Mouse (Mus musculus): ENCODE data around the gene Nemp1. TPM values are rescaled to one million over a fixed set of nuclear protein-coding genes. Genes with fewer than 3 reads are reported as not detected.

Gene Nemp1
- polyA plus RNA-seq, 1 experiment from 2014 or later, result 7.8 TPM

DNA sequence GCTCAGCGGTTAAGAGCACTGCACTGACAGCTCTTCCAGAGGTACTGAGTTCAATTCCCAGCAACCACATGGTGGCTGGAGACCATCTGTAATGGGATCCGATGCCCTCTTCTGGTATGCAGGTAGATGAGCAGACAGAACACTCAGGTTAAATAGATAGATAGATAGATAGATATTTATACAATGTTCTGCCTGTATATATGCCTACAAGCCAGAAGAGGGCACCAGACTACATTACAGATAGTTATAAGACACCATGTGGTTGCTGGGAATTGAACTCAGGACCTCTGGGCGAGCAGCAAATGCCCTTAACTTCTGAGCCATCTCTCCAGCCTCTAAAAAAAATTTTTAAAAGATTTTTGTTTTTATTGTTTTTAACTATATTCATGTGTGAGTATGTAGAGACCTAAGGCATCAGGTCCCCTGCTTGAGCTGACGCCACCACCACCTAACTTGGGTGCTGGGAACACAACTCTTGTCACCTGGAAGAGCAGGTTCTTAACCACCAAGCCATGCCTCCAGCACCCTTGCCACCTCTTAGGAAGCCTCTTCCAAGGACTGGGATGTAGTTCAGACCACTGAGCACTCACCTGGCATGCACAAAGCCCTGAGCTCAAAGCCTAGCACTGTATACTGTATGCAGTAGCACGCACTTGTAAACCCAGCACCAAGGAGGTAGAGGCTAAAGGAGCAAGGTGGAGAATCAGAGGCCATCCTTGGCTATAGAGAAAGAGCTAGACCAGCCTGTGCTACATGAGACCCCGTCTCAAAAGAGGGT is 43.1 kb upstream of the Nemp1 start:
- no peak for ATAC-seq (replicated peaks; ENCODE audit: insufficient number of reproducible peaks, insufficient read depth, low FRiP score, low read depth)
- H3K4me3 ChIP-seq, result no peak overlapping the region
- no peaks in the 10 kb centered on the region for H3K9me3 ChIP-seq (replicated peaks)
- no peaks in the 10 kb centered on the region for H3K36me3 ChIP-seq
- H3K27ac ChIP-seq, result no peak overlapping the region
- peaks cover 26% of the 10 kb centered on the region for H3K4me1 ChIP-seq (replicated peaks)
- WGBS, result 89% methylated on average over 6 of the region's 6 CpGs
- no peak overlapping the region for H3K9ac ChIP-seq
- H3K27me3 ChIP-seq, result peaks cover 2% of the 10 kb centered on the region; the same call in 1 of the 2 replicates
- no peak overlapping the region for H3K4me2 ChIP-seq

DNA sequence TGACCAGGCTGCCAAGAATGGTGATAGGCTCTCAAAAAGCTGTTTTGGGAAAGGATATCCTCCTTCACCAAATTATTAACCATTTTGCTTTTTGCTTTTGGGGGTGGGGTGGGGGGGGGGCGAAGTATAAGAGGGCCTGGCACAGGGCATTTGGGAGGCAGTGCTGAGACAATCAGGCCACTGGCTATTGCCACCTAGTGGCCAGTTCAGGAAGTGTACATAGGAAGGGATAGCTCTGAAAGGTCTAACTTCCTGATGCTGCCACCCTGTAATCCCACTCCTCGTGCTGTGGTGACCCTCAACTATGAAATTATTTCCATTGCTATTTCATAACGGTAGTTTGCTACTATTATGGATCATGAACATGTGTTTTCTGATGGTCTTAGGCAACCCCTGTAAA is 40.3 kb upstream of the Nemp1 start:
- 93% methylated on average over 3 of the region's 3 CpGs for WGBS
- no peak for ATAC-seq (replicated peaks; ENCODE audit: insufficient number of reproducible peaks, insufficient read depth, low FRiP score, low read depth)

DNA sequence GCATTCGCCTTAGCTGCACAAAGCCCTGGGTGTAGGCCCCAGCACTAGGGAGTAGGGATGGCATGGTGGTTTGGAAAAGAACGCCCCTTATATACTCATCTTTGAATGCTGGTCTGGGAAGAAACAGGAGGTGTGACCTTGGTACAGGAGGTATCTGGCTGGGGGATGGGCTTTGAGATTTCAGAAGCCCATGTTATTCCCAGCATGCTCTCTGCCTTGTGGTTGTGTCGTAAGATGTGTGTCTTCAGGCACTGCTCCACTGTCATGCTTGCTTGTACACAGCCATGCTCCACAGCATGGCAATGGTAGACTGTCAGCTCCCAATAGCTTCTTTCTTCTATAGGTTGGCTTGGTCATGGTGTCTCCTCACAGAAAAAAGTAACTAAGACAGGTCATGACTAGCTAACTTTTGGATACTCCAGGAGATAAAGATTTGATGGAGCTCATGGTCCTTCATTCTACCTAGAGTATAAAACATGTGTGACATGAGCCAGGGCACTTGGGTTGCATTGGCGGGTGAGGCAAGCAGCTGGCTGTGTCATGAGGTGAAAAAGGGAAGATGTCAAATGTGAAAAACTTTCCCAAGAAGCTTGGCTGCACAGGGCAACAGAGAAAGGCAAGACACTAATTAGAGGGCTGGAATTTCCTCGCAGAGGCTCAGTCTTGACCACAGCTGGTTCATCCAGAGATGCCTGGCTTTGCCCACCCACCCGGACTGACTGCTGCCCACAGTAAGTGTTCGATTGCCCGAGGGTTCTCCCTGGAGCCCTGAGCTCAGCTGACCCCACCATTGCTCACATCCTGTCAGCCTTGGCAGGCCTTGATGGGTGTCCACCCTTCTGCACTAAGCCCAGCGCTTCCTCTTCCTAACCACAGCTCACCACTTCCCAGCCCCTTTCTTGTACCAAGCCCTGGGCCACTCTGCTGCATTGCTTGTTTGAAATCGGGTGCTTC is 35.2 kb upstream of the Nemp1 start:
- no peak overlapping the region for H3K4me2 ChIP-seq
- H3K4me3 ChIP-seq, result no peak overlapping the region
- no peak for ATAC-seq (replicated peaks; ENCODE audit: insufficient number of reproducible peaks, insufficient read depth, low FRiP score, low read depth)
- H3K27me3 ChIP-seq, result no peaks in the 10 kb centered on the region
- H3K4me1 ChIP-seq (replicated peaks), result no peaks in the 10 kb centered on the region
- no peak overlapping the region for H3K9ac ChIP-seq
- 76% methylated on average over 10 of the region's 10 CpGs for WGBS
- no peaks in the 10 kb centered on the region for H3K36me3 ChIP-seq
- no peak overlapping the region for H3K27ac ChIP-seq
- no peaks in the 10 kb centered on the region for H3K9me3 ChIP-seq (replicated peaks)

More for the DNA sequence above, 40.3 kb upstream of the Nemp1 start:
- no peak overlapping the region for H3K9ac ChIP-seq
- no peaks in the 10 kb centered on the region for H3K9me3 ChIP-seq (replicated peaks)
- no peaks in the 10 kb centered on the region for H3K27me3 ChIP-seq
- H3K27ac ChIP-seq, result no peak overlapping the region
- H3K4me1 ChIP-seq (replicated peaks), result peaks cover 6% of the 10 kb centered on the region; the same call in 1 of the 2 replicates
- no peak overlapping the region for H3K4me3 ChIP-seq
- H3K36me3 ChIP-seq, result no peaks in the 10 kb centered on the region
- H3K4me2 ChIP-seq, result no peak overlapping the region

DNA sequence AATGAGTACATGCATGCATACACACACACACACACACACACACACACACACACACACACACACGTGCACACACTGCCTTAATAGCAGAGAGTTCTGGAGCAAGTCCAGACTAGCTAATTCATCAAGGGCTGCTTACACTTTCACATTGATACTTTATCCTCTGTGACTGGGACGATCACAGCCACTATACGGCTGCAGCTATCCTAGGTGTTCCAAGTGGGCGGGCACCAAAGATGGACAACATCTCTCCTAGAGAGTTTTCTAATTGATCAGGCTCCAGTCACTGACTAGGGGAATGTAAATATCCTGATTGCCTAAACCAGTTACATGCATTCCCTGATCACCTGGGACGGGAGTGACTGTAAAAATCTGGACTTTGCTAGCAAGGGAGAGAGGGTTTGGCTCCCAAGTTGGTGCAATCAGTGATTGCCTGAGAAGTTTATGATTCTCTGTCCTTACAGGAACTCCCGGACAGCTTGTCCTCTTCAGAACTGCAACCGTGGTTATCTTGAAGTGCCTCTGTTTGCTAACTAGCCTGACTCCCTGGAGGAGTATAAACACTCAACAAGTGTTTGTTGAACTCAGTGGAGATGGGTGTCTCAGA is 33.9 kb upstream of the Nemp1 start:
- H3K4me3 ChIP-seq, result no peak overlapping the region
- no peak for ATAC-seq (replicated peaks; ENCODE audit: insufficient number of reproducible peaks, insufficient read depth, low FRiP score, low read depth)
- no peak overlapping the region for H3K9ac ChIP-seq
- H3K36me3 ChIP-seq, result no peaks in the 10 kb centered on the region
- H3K9me3 ChIP-seq (replicated peaks), result no peaks in the 10 kb centered on the region
- peaks cover 2% of the 10 kb centered on the region; the same call in 1 of the 2 replicates for H3K4me1 ChIP-seq (replicated peaks)
- H3K27me3 ChIP-seq, result no peaks in the 10 kb centered on the region
- H3K27ac ChIP-seq, result no peak overlapping the region
- H3K4me2 ChIP-seq, result no peak overlapping the region
- WGBS, result 46% methylated on average over 7 of the region's 7 CpGs

DNA sequence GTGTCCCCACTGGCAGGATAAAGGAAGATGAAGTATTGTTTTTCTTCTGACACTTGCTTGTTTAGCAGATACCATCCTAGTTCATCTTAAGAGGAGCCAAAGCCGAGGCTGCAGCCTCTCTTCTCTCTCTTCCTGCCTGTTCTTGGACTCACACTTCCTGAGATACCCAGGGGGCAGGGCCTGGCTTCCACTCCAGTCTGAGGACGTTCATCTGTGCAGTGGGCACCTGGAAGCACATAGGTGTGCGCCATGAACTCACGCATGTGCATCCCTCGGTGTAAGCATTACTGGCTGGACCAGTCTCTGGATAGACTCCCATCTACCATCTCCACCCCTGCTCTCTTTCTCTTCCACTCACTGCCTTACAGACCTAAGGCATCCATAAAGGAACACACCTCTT is 26.3 kb upstream of the Nemp1 start:
- ATAC-seq (replicated peaks; ENCODE audit: insufficient number of reproducible peaks, insufficient read depth, low FRiP score, low read depth), result no peak
- no peak overlapping the region for H3K4me2 ChIP-seq
- 55% methylated on average over 5 of the region's 5 CpGs for WGBS
- H3K9me3 ChIP-seq (replicated peaks), result no peaks in the 10 kb centered on the region
- H3K27ac ChIP-seq, result no peak overlapping the region
- no peaks in the 10 kb centered on the region for H3K36me3 ChIP-seq
- no peaks in the 10 kb centered on the region for H3K27me3 ChIP-seq
- H3K4me3 ChIP-seq, result no peak overlapping the region
- H3K4me1 ChIP-seq (replicated peaks), result peaks cover 22% of the 10 kb centered on the region
- H3K9ac ChIP-seq, result no peak overlapping the region

DNA sequence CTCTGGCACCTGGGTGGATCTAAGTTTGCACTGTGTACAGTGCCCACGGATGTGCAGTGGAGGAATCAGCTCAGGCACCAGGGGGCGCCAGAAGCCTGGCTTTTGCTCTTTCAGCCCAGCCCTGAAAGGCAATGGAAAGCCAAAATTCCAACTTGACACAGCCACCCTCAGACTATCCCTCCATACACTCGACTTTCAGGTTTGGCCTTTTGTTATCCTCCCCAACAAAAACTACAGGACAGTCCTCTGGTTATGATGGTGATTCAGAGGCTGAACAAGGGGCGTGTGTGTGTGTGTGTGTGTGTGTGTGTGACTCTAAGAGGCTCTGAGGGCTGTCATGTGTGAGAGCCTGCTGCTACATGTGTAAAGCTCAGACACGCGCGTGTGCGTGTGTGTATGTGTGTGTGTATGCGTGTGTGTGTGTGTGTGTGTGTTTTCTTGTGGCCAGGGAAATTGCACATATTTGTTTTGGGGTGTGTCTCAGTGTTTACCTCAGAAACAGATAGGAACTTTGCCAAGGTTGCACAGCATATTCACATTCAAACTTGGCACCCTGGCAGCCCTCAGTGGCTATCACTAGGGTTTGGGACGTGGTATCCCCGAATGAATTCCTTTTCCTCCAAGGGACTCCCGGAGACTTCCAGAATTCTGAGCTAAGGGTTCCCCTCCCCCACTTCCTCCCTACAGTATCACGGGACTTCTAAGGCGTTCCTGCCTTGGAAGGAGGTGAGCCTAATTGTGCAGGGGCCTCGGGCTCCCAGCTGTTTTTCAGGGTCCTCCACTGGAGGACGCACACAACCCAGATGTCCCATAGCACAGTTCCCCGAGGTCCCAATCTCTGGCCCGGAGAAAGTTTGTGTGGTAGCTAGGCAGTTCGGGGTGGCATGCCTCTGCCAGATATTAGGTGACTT is 24.6 kb upstream of the Nemp1 start:
- Histone ChIP-seq H3K9me3 (replicated peaks) (no peaks in the 10 kb centered on the region), H3K36me3 (0 out of 2 replicates have a peak, but pooled peaks cover 5% of the 10 kb centered on the region), H3K4me3 (peak overlapping the region; percentile 72), H3K27ac (peak overlapping the region; percentile 96), H3K4me1 (replicated peaks) (peaks cover 21% of the 10 kb centered on the region), H3K27me3 (no peaks in the 10 kb centered on the region), H3K4me2 (peak overlapping the region; percentile 89), H3K9ac (peak overlapping the region; percentile 77)
- ATAC-seq (replicated peaks; ENCODE audit: insufficient number of reproducible peaks, insufficient read depth, low FRiP score, low read depth), result peak; percentile 65
- 4% methylated on average over 19 of the region's 19 CpGs for WGBS

DNA sequence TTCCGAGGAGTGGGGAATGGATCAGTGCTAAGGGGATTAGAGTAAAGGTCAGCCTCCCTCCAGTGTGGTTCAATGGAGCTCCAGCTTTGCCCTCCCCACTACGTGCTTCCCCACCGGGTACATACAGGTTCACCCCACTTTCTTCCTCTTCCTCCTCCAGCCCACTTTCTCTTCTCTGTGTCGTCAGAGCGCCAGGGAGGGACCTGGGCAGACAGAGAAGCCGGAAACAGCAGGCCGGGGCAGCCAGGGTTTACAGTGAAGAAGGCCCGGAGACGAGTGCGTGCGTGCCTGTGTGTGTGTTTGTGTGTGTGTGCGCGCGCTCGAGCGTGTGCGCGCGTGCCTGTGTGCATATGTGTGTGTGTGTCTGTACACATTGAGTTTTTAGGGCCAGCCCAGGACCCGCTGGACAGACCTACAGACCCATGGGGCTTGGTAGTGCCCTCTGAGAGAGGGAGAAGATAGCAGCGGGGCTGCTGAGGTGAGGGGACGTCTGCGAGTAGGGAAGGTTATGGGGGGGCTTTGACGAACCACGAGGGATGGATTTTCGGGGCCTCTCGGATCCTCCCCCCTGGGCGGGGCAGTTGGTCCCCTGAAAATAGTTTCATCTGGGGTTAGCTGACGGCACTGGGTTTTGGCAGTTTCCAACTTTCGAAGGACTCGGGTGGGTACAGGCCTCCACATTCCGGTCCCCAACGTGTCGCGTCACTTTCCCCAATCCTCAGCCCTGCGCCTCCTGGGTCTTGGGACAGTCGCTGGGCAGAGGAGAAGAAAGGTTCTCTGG is 23.7 kb upstream of the Nemp1 start, which contains the start of gene Stat6:
TSS of gene Stat6 (plus strand) at position 215 of the 781 bp plus-strand sequence.
- WGBS, result 2% methylated on average over 37 of the region's 37 CpGs
- peak within 1 kb of the TSS; percentile 77 for H3K9ac ChIP-seq

DNA sequence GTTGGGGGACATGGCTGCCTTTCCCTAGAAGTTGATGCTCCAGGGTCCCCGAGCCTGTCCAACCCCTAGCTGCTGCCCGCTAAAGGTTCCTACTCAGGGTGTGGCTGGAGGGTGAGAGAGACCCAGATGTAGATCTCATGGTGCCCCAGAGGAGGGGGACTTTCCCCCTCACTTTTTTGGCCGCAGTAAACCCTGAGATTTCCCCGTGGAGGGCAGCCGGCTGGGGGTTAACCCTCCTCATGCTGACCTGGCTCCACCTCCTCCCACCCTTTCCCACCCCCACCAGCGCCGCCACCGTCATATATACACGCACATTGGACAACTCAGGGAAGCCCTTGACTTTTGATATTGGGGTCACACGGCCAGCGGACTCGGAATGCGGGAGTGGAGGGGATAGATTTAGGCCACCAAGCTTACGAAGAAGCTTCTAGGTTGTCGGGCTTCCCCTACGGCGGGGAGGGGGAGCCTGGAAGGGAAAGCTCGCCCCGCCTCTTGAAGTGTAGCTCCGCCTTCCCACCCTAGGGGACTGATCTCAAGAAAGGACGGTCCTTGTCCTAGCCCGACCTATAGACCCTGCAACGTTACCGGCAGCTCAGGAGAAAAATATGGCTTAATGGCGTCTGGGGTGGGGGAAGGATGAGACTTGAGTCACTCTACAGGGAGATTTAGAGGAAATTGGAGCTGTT is 23.0 kb upstream of the Nemp1 start:
- Histone ChIP-seq H3K27ac (peak overlapping the region; percentile 96), H3K36me3 (peaks cover 14% of the 10 kb centered on the region; the same call in 1 of the 2 replicates), H3K4me3 (peak overlapping the region; percentile 72), H3K9me3 (replicated peaks) (no peaks in the 10 kb centered on the region), H3K4me2 (peak overlapping the region; percentile 89), H3K27me3 (no peaks in the 10 kb centered on the region), H3K4me1 (replicated peaks) (peaks cover 20% of the 10 kb centered on the region), H3K9ac (peak overlapping the region; percentile 77)
- peak; percentile 59 for ATAC-seq (replicated peaks; ENCODE audit: insufficient number of reproducible peaks, insufficient read depth, low FRiP score, low read depth)
- WGBS, result under 1% methylated on average over 25 of the region's 25 CpGs

More for the DNA sequence above, 23.7 kb upstream of the Nemp1 start, which contains the start of gene Stat6:
- no peaks in the 10 kb centered on the region for H3K27me3 ChIP-seq
- peak; percentile 56 for ATAC-seq (replicated peaks; ENCODE audit: insufficient number of reproducible peaks, insufficient read depth, low FRiP score, low read depth)
- H3K4me3 ChIP-seq, result peak within 1 kb of the TSS; percentile 72
- peaks cover 20% of the 10 kb centered on the region for H3K4me1 ChIP-seq (replicated peaks)
- H3K36me3 ChIP-seq, result peaks cover 6% of the 10 kb centered on the region; the same call in 1 of the 2 replicates
- H3K27ac ChIP-seq, result peak within 1 kb of the TSS; percentile 96
- H3K4me2 ChIP-seq, result peak within 1 kb of the TSS; percentile 89
- H3K9me3 ChIP-seq (replicated peaks), result no peaks in the 10 kb centered on the region

DNA sequence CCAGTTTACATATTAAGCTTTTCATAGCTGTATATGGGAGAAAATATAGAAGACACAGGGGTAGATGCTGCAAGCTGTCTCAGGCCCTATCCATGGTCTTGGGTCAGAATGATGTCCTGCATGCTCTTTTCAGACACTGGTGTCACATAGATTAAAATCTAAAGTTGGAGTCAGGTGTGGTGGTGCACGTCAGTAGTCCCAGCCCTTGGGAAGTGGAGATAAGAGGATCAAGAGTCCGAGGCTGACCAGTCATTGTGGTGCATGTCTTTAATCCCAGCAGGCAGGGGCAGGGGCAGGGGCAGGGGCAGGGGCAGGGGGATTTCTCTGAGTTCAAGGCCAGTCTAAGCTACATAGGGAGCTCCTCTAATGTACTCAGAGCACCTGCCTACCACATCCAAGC is 20.9 kb upstream of the Nemp1 start:
- H3K4me2 ChIP-seq, result no peak overlapping the region
- H3K9me3 ChIP-seq (replicated peaks), result no peaks in the 10 kb centered on the region
- peaks cover 20% of the 10 kb centered on the region for H3K4me1 ChIP-seq (replicated peaks)
- H3K27me3 ChIP-seq, result no peaks in the 10 kb centered on the region
- H3K9ac ChIP-seq, result no peak overlapping the region
- H3K27ac ChIP-seq, result no peak overlapping the region
- no peak for ATAC-seq (replicated peaks; ENCODE audit: insufficient number of reproducible peaks, insufficient read depth, low FRiP score, low read depth)
- WGBS, result 62% methylated on average over 2 of the region's 2 CpGs
- no peak overlapping the region for H3K4me3 ChIP-seq
- peaks cover 28% of the 10 kb centered on the region; the same call in 1 of the 2 replicates for H3K36me3 ChIP-seq

Measured in heart, embryonic 15.5 days (tissue).